Mouse (Mus musculus): ENCODE measurements around the gene Nfe2. TPM values are rescaled to one million over a fixed set of nuclear protein-coding genes. Genes with fewer than 3 reads are reported as not detected.
A peak's percentile ranks its signal among the peaks of the same experiment; 100 is the strongest.
"Not testable (repeated sequence)": the region's sequence is repeated elsewhere in the genome, so short reads cannot be mapped to it uniquely, and the experiment has no call there.

The Nfe2 gene
- total RNA-seq, 2 experiments from 2014 or later: 370 to 436 TPM

DNA sequence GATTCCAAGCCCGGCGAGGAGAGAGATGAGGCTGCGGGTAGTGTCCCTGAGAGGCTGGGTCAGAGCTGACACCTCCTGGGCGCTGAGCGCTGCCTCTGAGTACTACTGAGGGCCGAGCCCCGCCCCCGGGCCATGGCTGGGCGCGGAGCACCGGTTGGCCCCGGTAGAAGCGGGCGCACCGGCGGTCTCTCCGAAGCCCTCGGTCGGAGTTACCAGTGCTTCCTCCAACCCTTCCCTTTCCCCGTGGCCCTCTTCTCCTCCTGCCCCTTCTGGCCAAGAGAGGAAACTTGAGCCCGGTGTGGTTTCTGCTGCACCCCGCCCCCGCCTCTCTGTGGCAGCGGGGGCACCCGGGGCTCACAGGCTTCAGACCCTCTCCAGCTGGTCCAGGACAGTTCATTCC is 3.0 kb downstream of the Nfe2 start:
- ATAC-seq (replicated peaks; ENCODE audit: low FRiP score, poor library complexity, severe bottlenecking): peak; percentile 28

DNA sequence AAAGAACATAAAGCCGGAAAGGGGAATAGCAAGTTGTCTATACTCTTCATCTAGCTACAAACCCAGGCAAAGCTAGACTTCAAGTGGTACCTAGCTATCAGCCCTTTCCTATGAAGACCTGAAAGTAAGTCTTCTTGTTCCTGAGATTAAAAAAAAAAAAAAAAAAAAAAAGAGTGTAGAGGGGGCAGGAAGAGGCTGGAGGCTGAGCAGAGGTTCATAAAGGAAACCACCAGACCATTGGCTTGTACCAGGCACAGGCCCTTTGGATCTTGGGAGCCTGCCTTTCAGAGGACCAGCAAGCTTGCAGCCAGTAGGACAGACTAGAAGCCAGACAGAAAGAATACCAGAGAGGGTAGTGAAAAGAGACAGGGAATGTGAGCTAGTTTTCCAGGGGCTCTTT is 4.9 kb downstream of the Nfe2 start:
- ATAC-seq (replicated peaks; ENCODE audit: low FRiP score, poor library complexity, severe bottlenecking): no peak

DNA sequence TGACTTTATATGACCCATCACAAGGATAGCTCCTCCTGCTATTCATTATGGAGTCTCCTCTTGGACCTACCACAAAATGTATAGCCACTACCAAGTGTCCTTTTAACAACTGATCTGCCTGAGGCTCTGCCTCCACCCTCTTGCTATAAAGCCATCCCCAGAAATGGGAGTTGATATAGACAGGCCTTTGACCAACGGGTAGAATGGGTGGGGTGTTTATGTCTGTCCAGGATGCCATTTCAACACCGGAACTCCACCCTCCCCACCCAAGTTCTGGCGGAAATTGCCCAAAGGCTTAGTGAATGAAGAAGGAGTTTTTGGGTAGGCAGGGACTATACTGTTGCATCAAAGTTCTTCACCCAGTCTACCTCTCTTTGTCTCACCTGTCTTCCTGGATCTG is 5.5 kb downstream of the Nfe2 start:
- peak; percentile 54 for ATAC-seq (replicated peaks; ENCODE audit: low FRiP score, poor library complexity, severe bottlenecking)

DNA sequence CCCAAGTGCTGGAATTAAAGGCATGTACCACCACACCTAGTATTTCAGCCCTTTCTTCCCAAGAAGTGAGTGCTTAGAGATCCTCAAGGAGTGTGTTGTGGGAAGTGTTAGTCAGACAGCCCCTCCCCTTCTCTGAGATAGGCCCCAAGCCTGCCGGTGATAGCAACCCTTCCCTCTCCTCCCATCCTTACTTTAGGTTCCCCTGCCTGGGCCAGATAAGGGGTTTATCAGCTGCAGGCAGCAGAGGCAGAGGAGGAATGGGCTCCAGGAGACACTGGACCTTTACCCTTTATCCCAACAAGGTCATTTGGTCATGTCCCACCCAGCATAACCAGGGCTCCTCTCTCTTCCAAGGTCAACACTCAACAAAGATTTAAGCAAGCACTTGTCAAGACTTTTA is 6.6 kb downstream of the Nfe2 start:
- ATAC-seq (replicated peaks; ENCODE audit: low FRiP score, poor library complexity, severe bottlenecking): peak; percentile 70

DNA sequence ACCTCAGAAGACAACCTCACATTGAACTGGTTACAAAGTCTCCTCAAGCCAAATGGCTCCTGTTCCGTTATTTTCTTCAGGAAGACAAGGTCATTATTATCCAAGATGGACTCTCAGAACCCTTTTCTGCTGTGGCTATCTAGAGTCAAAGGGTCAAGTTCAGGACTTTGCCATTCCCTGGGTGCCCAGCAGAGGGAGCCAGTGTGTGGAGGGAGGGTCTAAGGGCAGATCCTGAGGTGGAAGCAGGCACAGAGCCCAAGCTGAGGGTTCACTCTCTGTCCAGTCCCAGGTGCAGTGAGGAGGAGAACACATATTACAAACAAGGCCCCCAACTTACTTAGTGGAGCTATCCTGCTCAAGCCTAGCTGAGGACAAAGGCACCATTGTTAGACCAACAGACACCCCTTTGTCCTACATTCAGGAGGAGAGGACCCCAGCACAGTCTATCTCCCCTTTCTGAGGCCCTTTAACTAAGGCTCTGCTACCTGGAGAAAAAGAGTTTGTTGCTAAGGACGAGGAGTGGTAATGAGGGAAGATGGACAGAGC is 7.9 kb downstream of the Nfe2 start:
- ATAC-seq (replicated peaks; ENCODE audit: low FRiP score, poor library complexity, severe bottlenecking): no peak

DNA sequence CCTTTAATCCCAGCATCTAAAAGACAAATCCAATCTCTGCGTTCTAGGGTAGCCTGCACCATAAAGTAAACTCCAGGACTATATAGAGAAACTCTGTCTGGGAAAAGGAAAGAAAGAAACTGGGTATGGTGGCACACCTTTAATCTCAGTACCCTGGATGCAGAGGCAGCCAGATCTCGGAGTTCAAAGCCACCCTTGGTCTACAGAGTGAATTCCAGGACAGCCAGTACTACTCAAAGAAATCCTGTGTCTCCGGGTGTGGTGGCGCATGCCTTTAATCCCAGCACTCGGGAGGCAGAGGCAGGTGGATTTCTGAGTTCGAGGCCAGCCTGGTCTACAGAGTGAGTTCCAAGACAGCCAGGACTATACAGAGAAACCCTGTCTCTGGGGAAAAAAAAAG is 8.7 kb downstream of the Nfe2 start:
- ATAC-seq (replicated peaks; ENCODE audit: low FRiP score, poor library complexity, severe bottlenecking): not testable (repeated sequence)

DNA sequence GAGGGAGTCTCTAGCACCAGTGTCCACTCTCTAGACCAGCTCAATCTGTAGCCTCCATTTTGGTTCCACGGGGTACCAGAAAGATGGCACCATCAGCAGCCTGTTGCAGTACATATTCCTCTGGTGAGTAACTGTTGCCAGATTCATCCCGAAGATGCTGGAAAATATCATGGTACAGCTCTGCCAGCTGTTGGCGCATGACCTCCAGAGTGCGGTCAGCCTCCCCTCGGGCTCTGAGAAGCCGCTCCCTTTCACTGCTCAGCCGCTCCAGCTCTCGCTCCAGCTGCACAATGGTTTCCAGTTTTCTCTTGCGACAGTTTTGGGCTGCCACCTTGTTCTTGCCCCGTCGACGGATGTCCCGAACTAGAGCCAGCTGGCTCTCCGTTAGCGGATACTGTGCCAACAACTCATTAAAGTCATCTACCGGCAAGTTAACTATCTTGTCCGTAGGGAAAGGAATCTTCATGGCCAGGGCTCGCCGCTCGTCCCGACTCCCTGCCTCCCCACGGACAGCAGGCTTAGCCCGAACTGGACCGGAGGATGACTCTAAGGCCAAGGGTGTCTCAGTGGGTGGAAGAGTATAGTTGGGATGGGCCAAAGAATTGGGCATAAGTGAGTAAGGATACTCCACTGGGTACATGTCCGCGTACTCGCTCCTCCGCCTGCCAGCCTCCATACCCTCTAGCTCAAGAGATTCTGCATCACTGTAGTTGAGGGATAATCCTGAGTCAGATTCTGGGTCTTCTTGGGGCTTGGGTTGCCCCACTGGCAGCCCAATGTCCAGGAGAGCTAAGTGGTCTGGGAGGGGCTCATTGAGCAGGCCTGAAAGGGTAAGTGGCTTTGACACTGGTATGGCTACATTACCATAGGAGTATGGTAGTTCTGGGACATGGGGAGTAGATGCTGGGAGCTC is 9.5 kb downstream of the Nfe2 start:
- ATAC-seq (replicated peaks; ENCODE audit: low FRiP score, poor library complexity, severe bottlenecking): no peak

DNA sequence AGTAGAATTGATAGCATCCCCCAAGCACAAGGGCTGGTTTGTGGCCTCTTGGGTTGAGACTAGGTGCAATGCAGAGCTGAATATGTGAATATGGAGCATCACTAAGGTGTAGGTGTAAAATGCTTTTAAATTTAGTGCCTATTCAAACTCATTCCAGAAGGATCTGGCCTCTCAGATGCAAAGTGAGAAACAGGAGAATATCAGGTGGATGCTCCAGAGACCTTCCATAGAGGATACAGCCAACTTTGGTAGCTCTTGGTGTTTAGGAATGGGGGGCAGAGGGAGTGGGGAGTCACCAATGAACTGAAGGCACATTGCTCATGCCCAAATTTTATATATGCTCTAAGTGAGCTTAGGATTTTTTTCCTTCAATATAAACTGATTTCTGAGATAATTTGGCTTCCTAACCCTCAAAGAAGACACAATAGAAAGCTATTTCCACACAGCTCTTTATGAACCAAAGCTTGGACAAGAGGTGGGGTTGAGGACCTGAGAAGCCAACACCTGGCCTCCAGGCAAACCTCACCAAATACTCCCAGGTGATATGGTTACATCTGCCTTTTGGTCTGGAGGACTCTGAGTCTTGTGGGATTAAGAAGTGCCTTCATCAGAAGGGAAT is 10.3 kb downstream of the Nfe2 start:
- no peak for ATAC-seq (replicated peaks; ENCODE audit: low FRiP score, poor library complexity, severe bottlenecking)

DNA sequence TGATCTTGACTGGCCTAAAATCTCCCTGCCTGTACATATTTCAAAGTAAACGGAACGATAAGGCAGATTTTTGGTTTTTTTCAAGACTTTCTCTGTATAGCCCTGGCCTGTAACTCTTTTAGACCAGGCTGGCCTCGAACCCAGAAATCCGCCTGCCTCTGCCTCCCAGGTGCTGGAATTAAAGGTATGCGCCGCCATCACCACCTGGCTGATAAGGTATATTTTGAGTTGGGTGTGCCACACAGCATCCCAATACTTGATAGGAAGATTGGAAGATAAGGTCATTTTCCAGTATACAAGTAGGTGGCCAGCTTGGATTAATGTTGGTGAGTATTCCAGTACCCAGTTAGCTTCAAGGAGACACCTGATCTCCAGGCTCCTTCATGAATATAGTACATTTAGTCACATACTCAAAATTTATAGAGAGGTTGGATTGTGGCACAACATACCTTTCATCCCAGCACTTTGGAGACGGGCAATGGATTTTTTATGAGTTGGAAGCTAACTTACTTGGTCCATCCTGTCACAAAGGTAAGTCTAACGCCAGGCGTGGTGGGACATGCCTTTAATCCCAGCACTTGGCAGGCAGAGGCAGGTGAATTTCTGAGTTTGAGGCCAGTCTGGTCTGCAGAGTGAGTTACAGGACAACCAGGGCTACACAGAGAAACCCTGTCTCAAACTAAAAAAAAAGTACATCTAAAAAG is 11.0 kb downstream of the Nfe2 start:
- ATAC-seq (replicated peaks; ENCODE audit: low FRiP score, poor library complexity, severe bottlenecking): no peak

DNA sequence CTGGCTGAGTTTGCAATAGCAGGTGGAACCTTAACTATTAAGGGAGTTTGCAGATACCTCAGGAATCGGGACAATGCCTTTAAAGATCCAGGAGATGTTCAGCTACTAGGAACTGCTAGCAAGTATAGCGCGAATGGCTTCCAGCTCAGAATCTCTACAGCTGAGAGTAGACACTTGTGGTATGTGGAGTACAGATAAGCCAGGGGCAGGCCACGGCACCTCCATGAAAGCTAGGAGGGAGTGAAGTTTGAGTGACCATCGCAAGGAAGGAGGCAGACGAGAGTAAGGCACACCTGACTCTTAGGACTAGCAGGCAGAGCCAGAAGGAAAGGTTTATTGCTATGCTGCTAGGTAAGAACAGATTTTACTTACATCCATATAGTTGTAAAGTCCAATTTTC is 12.6 kb downstream of the Nfe2 start:
- ATAC-seq (replicated peaks; ENCODE audit: low FRiP score, poor library complexity, severe bottlenecking): peak; percentile 53

DNA sequence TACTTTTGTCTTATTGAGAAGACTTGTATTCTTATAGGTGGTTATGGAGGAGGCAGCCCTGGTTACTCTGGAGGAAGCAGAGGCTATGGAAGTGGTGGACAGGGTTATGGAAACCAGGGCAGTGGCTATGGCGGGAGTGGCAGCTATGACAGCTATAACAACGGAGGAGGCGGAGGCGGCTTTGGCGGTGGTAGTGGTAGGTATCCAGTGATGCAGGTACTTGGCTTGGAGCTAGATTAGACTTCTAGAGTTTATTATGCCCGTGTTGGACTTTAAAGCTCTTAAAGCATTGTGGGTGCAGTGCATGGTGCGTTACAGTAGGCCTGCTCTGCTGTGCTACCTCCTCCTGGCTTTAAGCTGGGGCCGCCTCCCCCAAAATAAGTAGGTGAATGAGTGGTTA is 15.3 kb downstream of the Nfe2 start:
- ATAC-seq (replicated peaks; ENCODE audit: low FRiP score, poor library complexity, severe bottlenecking): no peak

DNA sequence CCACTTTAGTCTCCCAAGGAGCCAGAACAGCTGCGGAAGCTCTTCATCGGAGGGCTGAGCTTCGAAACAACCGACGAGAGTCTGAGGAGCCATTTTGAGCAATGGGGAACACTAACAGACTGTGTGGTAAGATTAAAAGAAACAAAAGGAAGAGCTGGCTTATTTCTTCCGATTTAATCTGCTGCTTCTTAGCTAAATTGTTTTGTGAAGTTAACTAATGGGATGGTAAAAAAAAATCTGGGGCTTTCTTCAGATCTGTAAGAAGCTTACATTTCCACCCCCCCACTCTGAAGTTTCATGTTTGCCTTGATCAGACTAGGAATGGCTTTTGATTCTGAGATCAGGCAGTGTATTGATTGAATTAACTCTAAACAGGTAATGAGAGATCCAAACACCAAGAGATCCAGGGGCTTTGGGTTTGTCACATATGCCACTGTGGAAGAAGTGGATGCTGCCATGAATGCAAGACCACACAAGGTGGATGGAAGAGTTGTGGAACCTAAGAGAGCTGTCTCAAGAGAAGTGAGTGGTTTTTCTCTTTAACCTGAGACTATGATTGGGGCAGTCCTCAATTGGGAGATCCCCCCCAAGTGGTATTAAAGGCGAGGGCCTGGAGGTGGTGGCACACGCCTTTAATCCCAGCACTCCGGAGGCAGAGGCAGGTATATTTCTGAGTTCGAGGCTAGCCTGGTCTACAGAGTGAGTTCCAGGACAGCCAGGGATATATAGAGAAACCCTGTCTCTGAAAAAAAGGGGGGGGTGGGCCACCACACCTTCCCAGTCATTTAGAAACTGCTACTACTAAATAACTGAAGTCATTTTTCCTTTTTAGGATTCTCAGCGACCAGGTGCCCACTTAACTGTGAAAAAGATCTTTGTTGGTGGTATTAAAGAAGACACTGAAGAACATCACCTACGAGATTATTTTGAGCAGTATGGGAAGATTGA is 16.9 kb downstream of the Nfe2 start:
- ATAC-seq (replicated peaks; ENCODE audit: low FRiP score, poor library complexity, severe bottlenecking): not testable (repeated sequence)

DNA sequence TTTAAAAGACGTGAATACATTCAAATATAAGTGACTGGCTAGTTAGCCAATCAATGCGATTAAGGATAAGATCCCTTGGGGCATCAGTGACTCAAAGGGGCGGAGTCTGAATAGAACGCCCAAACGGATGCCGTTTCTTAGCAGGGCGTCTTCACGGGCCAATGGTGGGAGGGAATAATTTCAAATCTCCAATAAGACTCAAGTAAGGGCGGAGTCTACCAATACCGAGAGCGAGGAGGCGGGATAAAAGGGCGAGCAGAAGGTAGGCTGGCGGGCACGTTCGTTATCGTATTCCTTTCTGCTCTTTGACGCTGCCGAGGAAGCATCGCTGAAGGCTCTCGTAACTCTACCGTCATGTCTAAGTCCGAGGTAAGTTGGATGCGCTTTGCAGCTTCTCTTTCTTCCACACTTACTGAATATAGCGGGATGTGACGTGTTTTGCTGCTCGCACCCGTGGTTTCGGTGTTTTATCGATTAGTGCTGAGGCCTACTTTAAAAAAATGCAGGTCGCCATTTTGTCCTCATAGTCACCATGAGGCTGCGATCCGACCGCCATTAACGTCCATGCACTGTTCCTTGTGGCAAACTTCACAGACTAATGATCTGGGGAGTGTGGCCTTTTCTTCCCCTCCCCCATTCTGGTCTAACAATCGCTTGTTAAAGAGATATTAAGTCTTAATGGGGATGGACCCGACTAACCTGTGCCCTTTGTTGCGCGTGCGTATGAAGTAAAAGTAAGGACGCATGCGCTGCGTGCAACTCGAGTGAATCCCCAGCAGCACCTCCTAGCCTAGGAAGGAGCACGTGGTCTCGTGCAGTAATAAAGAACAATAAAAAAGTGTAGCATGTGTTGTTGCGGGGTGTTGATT is 17.8 kb downstream of the Nfe2 start, which contains the start of gene Hnrnpa1:
TSS of gene Hnrnpa1 (plus strand) at position 273 of the 869 bp plus-strand sequence.
- peak; percentile 80 for ATAC-seq (replicated peaks; ENCODE audit: low FRiP score, poor library complexity, severe bottlenecking)

DNA sequence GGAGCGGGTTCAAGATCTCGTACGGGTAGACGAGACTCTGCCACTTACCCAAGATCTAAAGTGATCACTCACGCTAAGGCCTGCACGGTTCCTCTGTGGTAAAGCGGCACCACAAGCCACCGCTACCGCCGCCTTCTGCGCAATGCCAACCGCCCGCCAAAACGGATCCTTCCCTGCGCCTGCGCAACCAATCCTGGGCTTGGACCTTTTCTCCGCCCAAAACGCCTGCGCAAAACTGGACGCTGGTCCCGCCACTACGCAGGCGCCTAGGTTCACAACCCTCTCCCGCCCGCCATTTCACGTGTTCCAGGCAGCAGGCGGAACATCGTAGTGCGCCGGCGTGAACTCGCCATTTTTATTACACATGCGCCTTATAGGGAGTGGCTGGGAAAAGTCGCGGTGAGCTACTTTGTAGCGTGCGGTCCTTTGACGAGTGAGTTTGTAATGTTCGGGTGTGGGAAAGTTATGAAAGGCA is 18.5 kb downstream of the Nfe2 start, which contains the start of gene Cbx5:
TSS of gene Cbx5 (minus strand) at position 132 of the 475 bp plus-strand sequence.
- peak; percentile 68 for ATAC-seq (replicated peaks; ENCODE audit: low FRiP score, poor library complexity, severe bottlenecking)

DNA sequence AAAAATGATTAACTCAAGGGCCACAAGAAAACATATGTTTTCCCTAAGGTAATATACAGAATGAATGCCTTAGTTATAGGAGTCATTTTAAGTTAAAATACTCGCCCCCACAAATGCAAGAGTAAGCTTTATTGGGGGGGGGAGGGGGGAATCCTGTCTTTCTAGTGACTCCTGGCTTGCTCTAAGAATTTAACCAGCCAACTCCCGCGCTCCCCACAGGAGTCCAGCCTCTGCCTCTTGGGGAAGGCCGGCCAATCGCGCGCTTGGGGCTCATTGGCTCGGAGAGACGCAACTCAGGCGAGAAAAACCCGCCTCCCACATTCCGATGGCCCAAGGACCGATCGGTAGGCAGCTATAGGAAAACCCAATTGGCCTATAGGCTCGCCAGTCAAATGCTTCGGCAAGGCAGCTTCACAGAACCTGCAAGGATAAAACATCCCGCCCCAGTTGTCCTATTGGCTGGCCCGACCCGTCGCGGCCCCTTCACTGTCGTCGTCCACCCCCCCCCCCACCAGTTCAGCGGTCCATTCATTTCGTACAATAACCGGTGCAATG is 19.0 kb downstream of the Nfe2 start:
- ATAC-seq (replicated peaks; ENCODE audit: low FRiP score, poor library complexity, severe bottlenecking): peak; percentile 79

DNA sequence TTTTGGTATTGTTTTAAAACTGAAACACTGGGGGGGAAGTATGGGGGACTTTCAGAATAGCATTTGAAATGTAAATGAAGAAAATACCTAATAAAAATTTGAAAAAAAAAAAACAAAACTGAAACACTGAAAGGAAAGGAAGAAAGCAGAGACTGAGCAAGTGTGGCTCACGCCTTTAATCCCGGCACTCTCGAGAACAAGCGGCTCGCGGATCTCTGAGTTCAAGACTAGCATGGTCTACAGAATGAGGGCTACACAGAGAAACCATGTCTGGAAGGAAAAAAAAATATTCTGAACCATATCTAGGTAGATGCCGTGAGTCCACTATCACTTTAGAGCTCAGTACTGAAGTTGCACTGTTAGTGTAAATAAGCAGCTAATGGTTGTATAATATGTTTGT is 20.9 kb downstream of the Nfe2 start:
- no peak for ATAC-seq (replicated peaks; ENCODE audit: low FRiP score, poor library complexity, severe bottlenecking)

DNA sequence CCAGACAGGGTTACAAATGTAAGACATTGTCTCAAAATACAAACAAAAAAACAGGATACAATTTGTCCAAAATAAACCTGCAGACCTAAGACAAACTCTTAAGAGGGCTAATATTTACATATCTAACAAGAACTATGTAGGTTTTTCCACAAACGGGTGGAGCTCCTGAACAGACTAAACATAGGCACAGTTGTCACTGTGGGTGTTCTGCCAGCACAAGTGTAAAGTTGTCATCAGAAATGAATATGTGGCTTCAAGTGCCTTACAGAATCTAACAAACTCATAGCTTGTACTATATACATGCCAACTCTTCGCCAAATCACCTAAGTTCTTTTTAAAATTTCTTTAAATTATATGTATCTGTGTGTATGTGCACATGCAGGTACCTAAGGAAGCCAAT is 25.1 kb downstream of the Nfe2 start:
- ATAC-seq (replicated peaks; ENCODE audit: low FRiP score, poor library complexity, severe bottlenecking): no peak

DNA sequence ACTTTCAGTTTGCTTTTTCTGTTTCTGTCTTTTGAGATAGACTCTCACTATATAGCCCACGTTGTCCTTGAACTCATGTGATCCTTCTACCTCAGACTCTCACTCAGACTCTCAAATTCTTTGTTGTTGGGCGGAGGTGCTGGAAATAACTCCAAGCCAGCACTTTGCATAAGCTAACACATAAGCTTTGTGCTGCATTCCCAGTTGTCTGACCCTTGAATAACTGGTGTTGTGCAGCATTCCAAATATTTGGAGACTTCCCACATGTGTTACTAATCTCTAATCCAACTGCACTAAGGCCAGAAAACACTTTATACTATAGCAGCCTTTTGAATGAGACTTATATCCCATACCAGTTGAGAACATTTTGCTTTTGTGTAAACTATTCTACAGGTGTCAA is 29.3 kb downstream of the Nfe2 start:
- no peak for ATAC-seq (replicated peaks; ENCODE audit: low FRiP score, poor library complexity, severe bottlenecking)

Data from erythroid progenitor cell, adult 5-6 weeks (primary cell).